Mouse (Mus musculus) lung, postnatal 0 days (tissue): ENCODE results near the gene Klc1. TPM values are rescaled to one million over a fixed set of nuclear protein-coding genes. Genes with fewer than 3 reads are reported as not detected.
"Not testable (repeated sequence)": the region's sequence is repeated elsewhere in the genome, so short reads cannot be mapped to it uniquely, and the experiment has no call there.

Source experiments
- ATAC-seq: fragments of 200-750 bp; cut with Nextera tagmentation; 2 replicates; pipeline ENCODE4 v1.8.0; 2017; ENCODE audit warnings: moderate library complexity
- DNase-seq: peaks from one replicate; pipeline ENCODE4 v3.0.0-alpha.2; 2016; ENCODE audit warnings: low spot score
- H3K27ac ChIP-seq: fragments of 300-500 bp; sonication (generic); 2 replicates; pipeline ENCODE4 v1.5.1; 2014; ENCODE audit warnings: antibody characterized with exemption, mild to moderate bottlenecking, low read length, mixed read lengths
- H3K27me3 ChIP-seq: fragments of 300-500 bp; sonication (generic); replicated peaks from 2 replicates; pipeline ENCODE4 v1.6.1; 2014; ENCODE audit warnings: low read length, mixed read lengths; ENCODE audit not compliant: insufficient read depth
- H3K36me3 ChIP-seq: fragments of 300-500 bp; sonication (generic); 2 replicates; pipeline ENCODE4 v1.6.1; 2014; ENCODE audit warnings: low read length, mixed read lengths; ENCODE audit not compliant: insufficient read depth
- H3K4me1 ChIP-seq: fragments of 300-500 bp; sonication (generic); 2 replicates; pipeline ENCODE4 v1.6.1; 2014; ENCODE audit warnings: antibody characterized with exemption, low read depth, low read length, mixed read lengths; ENCODE audit not compliant: insufficient read depth
- H3K4me2 ChIP-seq: fragments of 300-500 bp; sonication (generic); replicated peaks from 2 replicates; pipeline ENCODE4 v1.6.1; 2014; ENCODE audit warnings: low read depth, mild to moderate bottlenecking, low read length, moderate library complexity, mixed read lengths
- H3K4me3 ChIP-seq: fragments of 300-500 bp; sonication (generic); 2 replicates; pipeline ENCODE4 v1.5.1; 2014; ENCODE audit warnings: low read depth, low read length
- H3K9ac ChIP-seq: fragments of 300-500 bp; sonication (generic); replicated peaks from 2 replicates; pipeline ENCODE4 v1.6.1; 2014; ENCODE audit warnings: low read depth, mild to moderate bottlenecking
- H3K9me3 ChIP-seq: fragments of 300-500 bp; sonication (generic); 2 replicates; pipeline ENCODE4 v1.6.1; 2016; ENCODE audit warnings: low read length, mixed read lengths
- CTCF ChIP-seq: IDR thresholded peaks from 2 replicates; pipeline ENCODE4 v1.5.1; 2016; ENCODE audit warnings: antibody characterized with exemption, mild to moderate bottlenecking
- EP300 ChIP-seq: IDR thresholded peaks from 2 replicates; pipeline ENCODE4 v1.6.1; 2016; ENCODE audit warnings: antibody characterized with exemption, mild to moderate bottlenecking, control low read depth
- WGBS: fragments of 180-500 bp; shearing (Covaris S2); extraction: QIAGEN DNeasy Blood & Tissue Kit; methylation state at CpG from one replicate; pipeline ENCODE4 v1.1.7; 2014; 5-methylcytosine and 5-hydroxymethylcytosine counted together
- polyA plus RNA-seq: library from polyadenylated mRNA; unstranded; fragments of >200 nt; fragmentation: Nextera tagmentation; extraction: Ambion mirVana; gene quantifications from 2 replicates; pipeline ENCODE4 v1.2.1, GENCODE M21; 2015

Gene Klc1
- 86.1 and 89.6 TPM in 2 replicates for polyA plus RNA-seq

GRCm38 (mm10) chr12:111758381-111759175 is at the start of gene Klc1:
Klc1 (plus strand) TSS chr12:111758849.
- WGBS, result 1% methylated on average over 39 of the region's 85 CpGs
- no peaks in the 10 kb centered on the region for H3K36me3 ChIP-seq
- H3K4me2 ChIP-seq, result peak within 1 kb of the TSS; percentile 98
- H3K4me3 ChIP-seq, result peak within 1 kb of the TSS; percentile 91
- no peaks in the 10 kb centered on the region for H3K27me3 ChIP-seq
- H3K4me1 ChIP-seq, result peaks cover 18% of the 10 kb centered on the region; the same call in 1 of the 2 replicates
- H3K9ac ChIP-seq, result peak within 1 kb of the TSS; percentile 94
- no peaks in the 10 kb centered on the region for H3K9me3 ChIP-seq
- no peak for TF ChIP-seq EP300
- TF ChIP-seq CTCF, result no peak
- ATAC-seq (peak; percentile 66), DNase-seq (peak; percentile 69)
- H3K27ac ChIP-seq, result peak within 1 kb of the TSS; percentile 95

GRCm38 (mm10) chr12:111710091-111710490 is 48.6 kb upstream of the Klc1 start:
- Histone ChIP-seq H3K9ac (no peak overlapping the region), H3K9me3 (no peaks in the 10 kb centered on the region), H3K4me1 (peaks cover 13% of the 10 kb centered on the region), H3K27me3 (no peaks in the 10 kb centered on the region), H3K4me2 (no peak overlapping the region), H3K36me3 (peaks cover 24% of the 10 kb centered on the region; the same call in 1 of the 2 replicates), H3K27ac (no peak overlapping the region), H3K4me3 (no peak overlapping the region)
- DNase-seq, result no peak
- TF ChIP-seq EP300, result no peak
- TF ChIP-seq CTCF, result no peak
- ATAC-seq, result no peak
- WGBS, result 83% methylated on average over 10 of the region's 10 CpGs

DNA sequence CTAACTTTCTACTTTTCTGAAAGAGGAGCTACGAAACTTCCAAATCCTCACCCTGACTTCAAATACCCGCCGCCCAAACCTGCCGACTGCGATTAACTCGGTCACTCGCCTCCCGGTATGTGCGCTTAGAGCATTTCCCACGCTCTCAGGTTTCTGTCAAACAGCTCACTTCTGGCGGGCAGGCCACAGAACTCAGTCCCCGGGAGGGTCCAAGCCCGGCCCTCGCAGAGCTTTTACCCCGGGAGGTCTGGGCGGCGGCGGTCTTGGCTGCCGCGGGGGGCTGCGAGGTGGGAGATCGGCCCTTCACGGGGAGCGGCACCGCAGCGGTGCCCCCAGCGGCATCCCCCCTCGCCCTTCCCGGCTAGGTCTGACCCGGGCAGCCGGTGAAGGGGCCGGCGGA is 46.2 kb upstream of the Klc1 start:
- Histone ChIP-seq H3K4me2 (peak overlapping the region; percentile 88), H3K27me3 (no peaks in the 10 kb centered on the region), H3K27ac (peak overlapping the region; percentile 90), H3K36me3 (peaks cover 24% of the 10 kb centered on the region; the same call in 1 of the 2 replicates), H3K4me3 (peak overlapping the region; percentile 94), H3K4me1 (peaks cover 6% of the 10 kb centered on the region; the same call in 1 of the 2 replicates), H3K9me3 (no peaks in the 10 kb centered on the region), H3K9ac (peak overlapping the region; percentile 96)
- DNase-seq (peak; percentile 40), ATAC-seq (peak; percentile 16; the same call in 1 of the 2 replicates)
- WGBS, result 3% methylated on average over 29 of the region's 33 CpGs
- TF ChIP-seq EP300 (no peak), CTCF (no peak)

- peak within 1 kb of the TSS; percentile 90 for H3K27ac ChIP-seq
- H3K36me3 ChIP-seq, result peaks cover 24% of the 10 kb centered on the region; the same call in 1 of the 2 replicates
- peak within 1 kb of the TSS; percentile 94 for H3K4me3 ChIP-seq
- H3K9me3 ChIP-seq, result no peaks in the 10 kb centered on the region
- H3K27me3 ChIP-seq, result no peaks in the 10 kb centered on the region
- H3K4me2 ChIP-seq, result peak within 1 kb of the TSS; percentile 88
- peaks cover 6% of the 10 kb centered on the region; the same call in 1 of the 2 replicates for H3K4me1 ChIP-seq
- 1% methylated on average over 75 of the region's 86 CpGs for WGBS
- peak within 1 kb of the TSS; percentile 96 for H3K9ac ChIP-seq
- peak; percentile 97 for DNase-seq
- ATAC-seq, result peak; percentile 97
- TF ChIP-seq CTCF (peak; percentile 65), EP300 (no peak)
Measured at GRCm38 (mm10) chr12:111713004-111713651, 45.5 kb upstream of the Klc1 start, which contains the start of the genes Bag5 and Apopt1. Bag5 (minus strand) TSS chr12:111713257. Apopt1 (plus strand) TSS chr12:111713261.

DNA sequence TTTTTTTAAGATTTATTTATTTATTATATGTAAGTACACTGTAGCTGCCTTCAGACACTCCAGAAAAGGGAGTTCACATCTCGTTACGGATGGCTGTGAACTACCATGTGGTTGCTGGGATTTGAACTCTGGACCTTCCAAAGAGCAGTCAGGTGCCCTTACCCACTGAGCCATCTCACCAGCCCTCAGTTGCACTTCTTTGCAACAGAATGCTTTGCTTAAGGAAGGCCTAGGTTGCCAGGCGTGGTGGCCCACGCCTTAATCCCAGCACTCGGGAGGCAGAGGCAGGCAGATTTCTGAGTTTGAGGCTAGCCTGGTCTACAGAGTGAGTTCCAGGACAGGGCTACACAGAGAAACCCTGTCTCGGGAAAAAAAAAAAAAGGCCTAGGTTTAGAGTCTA is 44.8 kb upstream of the Klc1 start:
- not testable (repeated sequence) for ATAC-seq, H3K27ac ChIP-seq, H3K9me3 ChIP-seq, H3K9ac ChIP-seq, DNase-seq, H3K4me1 ChIP-seq, H3K27me3 ChIP-seq
- WGBS, result 70% methylated on average over 6 of the region's 6 CpGs
- Histone ChIP-seq H3K4me3 (0 out of 2 replicates have a peak overlapping the region, but pooled peaks have one; percentile 94), H3K36me3 (peaks cover 20% of the 10 kb centered on the region; the same call in 1 of the 2 replicates), H3K4me2 (peak overlapping the region; percentile 88; the same call in 1 of the 2 replicates)

DNA sequence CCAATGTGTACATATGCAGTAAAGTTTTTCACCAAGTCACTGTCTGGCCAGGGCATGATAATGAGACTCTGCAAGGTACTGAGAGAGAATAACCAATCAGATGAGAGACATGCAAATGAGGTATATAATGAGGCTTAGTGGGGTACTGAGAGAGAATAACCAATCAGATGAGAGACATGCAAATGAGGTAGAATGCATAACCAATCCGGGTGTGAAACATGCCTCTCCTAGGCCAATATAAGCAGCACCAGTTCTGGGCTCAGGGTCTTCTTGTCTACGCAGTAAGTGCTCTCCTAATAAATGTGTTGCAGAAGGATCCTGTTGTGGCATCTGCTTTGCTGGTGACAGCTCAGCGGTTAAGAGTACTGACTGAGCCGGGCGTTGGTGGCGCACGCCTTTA is 42.1 kb upstream of the Klc1 start:
- 98% methylated on average over 7 of the region's 7 CpGs for WGBS
- Histone ChIP-seq H3K4me3 (no peak overlapping the region), H3K4me1 (peaks cover 5% of the 10 kb centered on the region; the same call in 1 of the 2 replicates), H3K9ac (no peak overlapping the region), H3K36me3 (no peaks in the 10 kb centered on the region), H3K9me3 (no peaks in the 10 kb centered on the region), H3K27ac (no peak overlapping the region), H3K4me2 (no peak overlapping the region), H3K27me3 (no peaks in the 10 kb centered on the region)
- TF ChIP-seq CTCF (no peak), EP300 (no peak)
- DNase-seq, result no peak
- ATAC-seq, result no peak
